Mouse (Mus musculus) Muller cell, postnatal 12 days (primary cell): ENCODE data around the gene Rasal3.

ENCODE experiments used
- DNase-seq: peaks from one replicate; pipeline ENCODE4 v3.0.0-alpha.2; 2015; ENCODE audit errors: inconsistent ontology term

Gene Rasal3

GRCm38 (mm10) chr17:32403417-32403816 lies at the start of gene Rasal3:
Rasal3 (minus strand) TSS chr17:32403583.
- no peak for DNase-seq

- DNase-seq, result peak; percentile 16
Observed at GRCm38 (mm10) chr17:32452482-32452881, 49.1 kb upstream of the Rasal3 start, which contains the start of gene Cyp4f39. Cyp4f39 (plus strand) TSS chr17:32452723.

- no peak for DNase-seq
Observed at GRCm38 (mm10) chr17:32450844-32451537, 47.6 kb upstream of the Rasal3 start.

GRCm38 (mm10) chr17:32449042-32449441 lies 45.7 kb upstream of the Rasal3 start:
- DNase-seq, result no peak

- DNase-seq, result no peak
Observed at GRCm38 (mm10) chr17:32447195-32447594, 43.8 kb upstream of the Rasal3 start.

- peak; percentile 4 for DNase-seq
Observed at GRCm38 (mm10) chr17:32445016-32445415, 41.6 kb upstream of the Rasal3 start.

GRCm38 (mm10) chr17:32443245-32443644 lies 39.9 kb upstream of the Rasal3 start:
- no peak for DNase-seq

GRCm38 (mm10) chr17:32437106-32437505 lies 33.7 kb upstream of the Rasal3 start:
- no peak for DNase-seq

- DNase-seq, result no peak
Observed at GRCm38 (mm10) chr17:32435151-32435550, 31.8 kb upstream of the Rasal3 start.

- no peak for DNase-seq
Observed at GRCm38 (mm10) chr17:32434324-32434723, 30.9 kb upstream of the Rasal3 start.

- DNase-seq, result peak; percentile 24
Observed at GRCm38 (mm10) chr17:32431972-32432371, 28.6 kb upstream of the Rasal3 start.

GRCm38 (mm10) chr17:32426610-32427009 lies 23.2 kb upstream of the Rasal3 start:
- DNase-seq, result no peak

- no peak for DNase-seq
Observed at GRCm38 (mm10) chr17:32424034-32424433, 20.7 kb upstream of the Rasal3 start, which contains the start of gene Pglyrp2. Pglyrp2 (minus strand) TSS chr17:32424167.

- no peak for DNase-seq
Observed at GRCm38 (mm10) chr17:32420781-32421180, 17.4 kb upstream of the Rasal3 start.

GRCm38 (mm10) chr17:32419989-32420388 lies 16.6 kb upstream of the Rasal3 start:
- DNase-seq, result no peak

- DNase-seq, result no peak
Observed at GRCm38 (mm10) chr17:32416771-32417170, 13.4 kb upstream of the Rasal3 start.

GRCm38 (mm10) chr17:32415417-32416020 lies 12.1 kb upstream of the Rasal3 start:
- DNase-seq, result no peak

- no peak for DNase-seq
Observed at GRCm38 (mm10) chr17:32411898-32412297, 8.5 kb upstream of the Rasal3 start.

- no peak for DNase-seq
Observed at GRCm38 (mm10) chr17:32402779-32403157, 615 bp downstream of the Rasal3 start.

GRCm38 (mm10) chr17:32402011-32402778 lies 1.2 kb downstream of the Rasal3 start:
- DNase-seq, result no peak

GRCm38 (mm10) chr17:32396266-32396665 lies 7.1 kb downstream of the Rasal3 start:
- no peak for DNase-seq

GRCm38 (mm10) chr17:32393944-32394343 lies 9.4 kb downstream of the Rasal3 start:
- DNase-seq, result no peak
